ENCODE assay signal across 24 mouse cellular contexts in the genomic region with DNA sequence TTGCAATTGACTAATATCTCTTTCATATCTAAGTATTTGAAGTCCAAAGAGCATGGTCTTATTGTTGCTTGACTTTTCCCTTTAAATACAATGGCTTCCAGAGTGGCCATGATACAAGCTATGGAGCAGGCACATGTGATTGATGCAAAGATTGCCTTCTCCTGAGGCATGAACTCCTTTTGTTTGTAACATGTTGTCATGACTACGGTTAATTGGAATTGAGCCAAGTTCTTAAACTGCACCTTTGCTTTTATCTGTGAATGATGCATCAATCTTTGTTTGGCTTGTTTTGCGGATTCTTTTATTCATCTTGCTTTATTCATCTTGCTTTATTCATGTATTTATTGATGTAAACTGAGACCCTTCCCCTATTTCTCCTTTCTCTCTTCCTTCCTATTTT.
DNase-seq lines count a peak whose midpoint lies in the region; ATAC-seq and TF ChIP-seq lines count a peak whose summit lies in the region.
"Had no signal": no experiment of that assay in that cellular context is flagged by ENCODE, and none has a peak within 500 bp of the region (broad histone marks: within the 10 kb centered on the region; RNA-seq: fewer than 3 reads in every experiment).

No protein-coding gene starts in this region.

- H3K4me1 ChIP-seq in embryonic facial prominence, embryonic 14.5 days (ENCODE audit: control insufficient read depth, insufficient read depth, low read length), result no peaks in the 10 kb centered on the region
- no peaks in the 10 kb centered on the region for H3K4me1 ChIP-seq in embryonic facial prominence, embryonic 10.5 days
- no peaks in the 10 kb centered on the region for H3K4me1 ChIP-seq in hindbrain, embryonic 14.5 days (replicated peaks; ENCODE audit: control insufficient read depth, insufficient read depth, low read length)
- no peaks in the 10 kb centered on the region for H3K4me1 ChIP-seq in hindbrain, embryonic 10.5 days (replicated peaks)
- H3K4me1 ChIP-seq in midbrain, embryonic 14.5 days (ENCODE audit: control insufficient read depth, insufficient read depth, low read length), result no peaks in the 10 kb centered on the region
- no peaks in the 10 kb centered on the region for H3K4me1 ChIP-seq in midbrain, embryonic 16.5 days (ENCODE audit: control insufficient read depth, insufficient read depth, low read length)
- H3K4me1 ChIP-seq: embryonic facial prominence, embryonic 12.5 days; forebrain, embryonic 13.5 days; heart, embryonic 15.5 days had no signal

- H3K9ac ChIP-seq in embryonic facial prominence, embryonic 14.5 days (ENCODE audit: low read depth, low read length), result no peak overlapping the region
- no peak overlapping the region for H3K9ac ChIP-seq in hindbrain, embryonic 14.5 days
- no peak overlapping the region for H3K9ac ChIP-seq in midbrain, embryonic 14.5 days (replicated peaks; ENCODE audit: low read length)
- no peak overlapping the region for H3K9ac ChIP-seq in midbrain, embryonic 16.5 days (ENCODE audit: low read depth, low read length)
- H3K9ac ChIP-seq: embryonic facial prominence, embryonic 12.5 days; forebrain, embryonic 13.5 days; heart, embryonic 15.5 days had no signal

- no peaks in the 10 kb centered on the region for H3K27me3 ChIP-seq in embryonic facial prominence, embryonic 14.5 days (replicated peaks; ENCODE audit: control insufficient read depth, insufficient read depth, low read length)
- no peaks in the 10 kb centered on the region for H3K27me3 ChIP-seq in embryonic facial prominence, embryonic 10.5 days (replicated peaks; ENCODE audit: low read depth, poor library complexity, severe bottlenecking)
- H3K27me3 ChIP-seq in hindbrain, embryonic 14.5 days (ENCODE audit: control insufficient read depth, insufficient read depth, low read length), result no peaks in the 10 kb centered on the region
- no peaks in the 10 kb centered on the region for H3K27me3 ChIP-seq in hindbrain, embryonic 10.5 days (ENCODE audit: insufficient read depth, poor library complexity, severe bottlenecking)
- H3K27me3 ChIP-seq in midbrain, embryonic 14.5 days (ENCODE audit: control insufficient read depth, insufficient read depth, low read length), result no peaks in the 10 kb centered on the region
- H3K27me3 ChIP-seq in midbrain, embryonic 16.5 days (ENCODE audit: control insufficient read depth, insufficient read depth, low read depth, low read length), result no peaks in the 10 kb centered on the region
- H3K27me3 ChIP-seq: CH12.LX; embryonic facial prominence, embryonic 12.5 days; forebrain, embryonic 13.5 days; heart, embryonic 15.5 days; Patski had no signal

- no peak overlapping the region for H3K4me3 ChIP-seq in embryonic facial prominence, embryonic 14.5 days (ENCODE audit: low read depth, low read length)
- H3K4me3 ChIP-seq in embryonic facial prominence, embryonic 10.5 days, result no peak overlapping the region
- H3K4me3 ChIP-seq in hindbrain, embryonic 14.5 days (replicated peaks; ENCODE audit: low read length), result no peak overlapping the region
- no peak overlapping the region for H3K4me3 ChIP-seq in hindbrain, embryonic 10.5 days
- no peak overlapping the region for H3K4me3 ChIP-seq in midbrain, embryonic 14.5 days (replicated peaks; ENCODE audit: low read depth, low read length)
- H3K4me3 ChIP-seq in midbrain, embryonic 16.5 days (ENCODE audit: low read depth, low read length), result no peak overlapping the region
- H3K4me3 ChIP-seq: embryonic facial prominence, embryonic 12.5 days; forebrain, embryonic 13.5 days; heart, embryonic 15.5 days had no signal

- TF ChIP-seq CTCF in brain, embryonic 14.5 days (IDR thresholded peaks at IDR 0.05; ENCODE audit: borderline replicate concordance, extremely low read depth, insufficient read depth, insufficient read length), result no peak

- DNase-seq in embryonic facial prominence, embryonic 14.5 days (ENCODE audit: low spot score), result peak; percentile 6
- DNase-seq in embryonic facial prominence, embryonic 10.5 days (ENCODE audit: low spot score), result no peak
- peak; percentile 36 for DNase-seq in hindbrain, embryonic 14.5 days (ENCODE audit: low spot score)
- DNase-seq in hindbrain, embryonic 10.5 days (ENCODE audit: low spot score), result no peak
- peak; percentile 56 for DNase-seq in midbrain, embryonic 14.5 days
- peak; percentile 51 for DNase-seq in brain, embryonic 14.5 days (ENCODE audit: low read depth)
- DNase-seq in right cerebral cortex, postnatal 36 days (ENCODE audit: low spot score in 2 of 2), result no peak
- DNase-seq: adrenal gland, adult 8-10 months; adrenal gland, postnatal 36 days; cerebellum, adult 11 months; cerebellum, adult 8-10 months; cerebellum, postnatal 14 days; gastrocnemius, postnatal 10 days; heart, adult 18-20 months; heart, postnatal 14 days; kidney, adult 2 months had no signal

- WGBS in embryonic facial prominence, embryonic 14.5 days, result 77% methylated on average over 2 of the region's 2 CpGs
- 91% methylated on average over 2 of the region's 2 CpGs for WGBS in embryonic facial prominence, embryonic 10.5 days
- 71% methylated on average over 2 of the region's 2 CpGs for WGBS in hindbrain, embryonic 14.5 days
- 91% methylated on average over 2 of the region's 2 CpGs for WGBS in hindbrain, embryonic 10.5 days
- WGBS in midbrain, embryonic 14.5 days, result 83% methylated on average over 2 of the region's 2 CpGs
- 87% methylated on average over 2 of the region's 2 CpGs for WGBS in midbrain, embryonic 16.5 days

- TF ChIP-seq POLR2A in brain, embryonic 14.5 days (IDR thresholded peaks at IDR 0.05; ENCODE audit: borderline replicate concordance, extremely low read depth, insufficient read depth, insufficient read length, poor library complexity, severe bottlenecking), result no peak

- no peak overlapping the region for H3K4me2 ChIP-seq in embryonic facial prominence, embryonic 14.5 days (ENCODE audit: low read depth, low read length)
- no peak overlapping the region for H3K4me2 ChIP-seq in hindbrain, embryonic 14.5 days (replicated peaks)
- no peak overlapping the region for H3K4me2 ChIP-seq in midbrain, embryonic 14.5 days (ENCODE audit: low read length)
- no peak overlapping the region for H3K4me2 ChIP-seq in midbrain, embryonic 16.5 days (ENCODE audit: low read length)
- H3K4me2 ChIP-seq: embryonic facial prominence, embryonic 12.5 days; forebrain, embryonic 13.5 days; heart, embryonic 11.5 days; heart, embryonic 15.5 days had no signal

- ATAC-seq in embryonic facial prominence, embryonic 14.5 days (ENCODE audit: low read depth), result no peak
- no peak for ATAC-seq in hindbrain, embryonic 14.5 days (ENCODE audit: low FRiP score)
- no peak for ATAC-seq in midbrain, embryonic 14.5 days (ENCODE audit: low FRiP score, low TSS enrichment)
- no peak for ATAC-seq in midbrain, embryonic 16.5 days
- ATAC-seq: forebrain, embryonic 13.5 days; intestine, embryonic 16.5 days; Patski had no signal

- H3K9me3 ChIP-seq in embryonic facial prominence, embryonic 14.5 days (ENCODE audit: control insufficient read depth, low read length), result no peaks in the 10 kb centered on the region
- H3K9me3 ChIP-seq in embryonic facial prominence, embryonic 10.5 days, result no peaks in the 10 kb centered on the region
- no peaks in the 10 kb centered on the region for H3K9me3 ChIP-seq in hindbrain, embryonic 14.5 days (ENCODE audit: control insufficient read depth, low read length)
- no peaks in the 10 kb centered on the region for H3K9me3 ChIP-seq in hindbrain, embryonic 10.5 days
- no peaks in the 10 kb centered on the region for H3K9me3 ChIP-seq in midbrain, embryonic 14.5 days (ENCODE audit: control insufficient read depth, low read length)
- H3K9me3 ChIP-seq in midbrain, embryonic 16.5 days (replicated peaks; ENCODE audit: control insufficient read depth, low read length, poor library complexity, severe bottlenecking), result no peaks in the 10 kb centered on the region
- H3K9me3 ChIP-seq: embryonic facial prominence, embryonic 12.5 days; forebrain, embryonic 13.5 days; heart, embryonic 15.5 days had no signal

- no peak overlapping the region for H3K27ac ChIP-seq in embryonic facial prominence, embryonic 14.5 days (replicated peaks; ENCODE audit: low read depth, low read length)
- H3K27ac ChIP-seq in embryonic facial prominence, embryonic 10.5 days (replicated peaks), result no peak overlapping the region
- H3K27ac ChIP-seq in hindbrain, embryonic 14.5 days, result no peak overlapping the region
- no peak overlapping the region for H3K27ac ChIP-seq in hindbrain, embryonic 10.5 days
- no peak overlapping the region for H3K27ac ChIP-seq in midbrain, embryonic 14.5 days (replicated peaks; ENCODE audit: low read depth, low read length)
- no peak overlapping the region for H3K27ac ChIP-seq in midbrain, embryonic 16.5 days (ENCODE audit: low read length)
- H3K27ac ChIP-seq: embryonic facial prominence, embryonic 12.5 days; forebrain, embryonic 13.5 days; heart, embryonic 15.5 days had no signal

- no peaks in the 10 kb centered on the region for H3K36me3 ChIP-seq in embryonic facial prominence, embryonic 14.5 days (ENCODE audit: control insufficient read depth, insufficient read depth, low read length)
- no peaks in the 10 kb centered on the region for H3K36me3 ChIP-seq in embryonic facial prominence, embryonic 10.5 days (replicated peaks)
- H3K36me3 ChIP-seq in hindbrain, embryonic 14.5 days (replicated peaks; ENCODE audit: control insufficient read depth, insufficient read depth), result no peaks in the 10 kb centered on the region
- H3K36me3 ChIP-seq in hindbrain, embryonic 10.5 days, result no peaks in the 10 kb centered on the region
- no peaks in the 10 kb centered on the region for H3K36me3 ChIP-seq in midbrain, embryonic 14.5 days (ENCODE audit: control insufficient read depth, insufficient read depth, low read length)
- H3K36me3 ChIP-seq in midbrain, embryonic 16.5 days (ENCODE audit: control insufficient read depth, insufficient read depth, low read length), result no peaks in the 10 kb centered on the region
- H3K36me3 ChIP-seq: embryonic facial prominence, embryonic 12.5 days; heart, embryonic 15.5 days had no signal

Comparison
In these comparisons a context has a peak if more than half of its experiments do, and no peak if none do; other contexts are left out.
1. DNase-seq: peak in embryonic facial prominence, embryonic 14.5 days (single experiment), hindbrain, embryonic 14.5 days (single experiment), midbrain, embryonic 14.5 days (single experiment) and brain, embryonic 14.5 days (single experiment); none in embryonic facial prominence, embryonic 10.5 days (single experiment), hindbrain, embryonic 10.5 days (single experiment) and right cerebral cortex, postnatal 36 days (0 of 2).